Mouse (Mus musculus) E14TG2a.4 (cell line): ENCODE data around the gene Slc16a3.

Experiments
- CTCF ChIP-seq: conservative IDR thresholded peaks from 2 replicates; pipeline ENCODE4 v1.5.1; 2014; ENCODE audit warnings: low read length
- NANOG ChIP-seq: IDR thresholded peaks from 2 replicates; pipeline ENCODE4 v1.6.1; 2014; ENCODE audit warnings: borderline replicate concordance, low read length, mixed read lengths
- POU5F1 ChIP-seq: IDR thresholded peaks from 2 replicates; pipeline ENCODE4 v1.6.1; 2014; ENCODE audit warnings: low read length, borderline replicate concordance

DNA sequence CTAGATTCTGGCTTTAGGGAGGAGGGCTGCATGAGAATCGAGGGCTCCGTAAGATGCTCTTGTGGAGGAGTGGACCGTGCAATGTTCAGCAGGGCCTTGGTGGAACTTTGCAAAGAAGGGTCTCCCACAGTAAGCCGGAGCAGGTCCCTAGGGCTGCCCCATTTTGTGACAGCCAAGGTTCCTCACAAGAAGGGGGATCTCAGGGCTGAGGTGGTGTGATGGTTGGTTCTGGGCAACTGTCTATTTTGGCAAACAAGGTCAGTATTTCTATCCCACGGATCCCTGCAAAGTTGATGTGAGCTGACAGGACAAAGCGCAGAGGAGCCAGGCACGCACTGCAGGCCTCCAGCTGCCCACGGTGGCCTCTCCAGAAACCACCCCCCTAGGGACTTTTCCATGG is 3.0 kb downstream of the Slc16a3 start:
- TF ChIP-seq CTCF, result no peak
- TF ChIP-seq NANOG, result no peak
- TF ChIP-seq POU5F1, result no peak
